Mouse (Mus musculus): ENCODE data around the gene Gm4981.
"Not testable (repeated sequence)": the region's sequence is repeated elsewhere in the genome, so short reads cannot be mapped to it uniquely, and the experiment has no call there.

GRCm38 (mm10) chr10:58221571-58221970 is 14.9 kb downstream of the Gm4981 start:
- not testable (repeated sequence) for TF ChIP-seq CTCF, EP300 (IDR thresholded peaks at IDR 0.05; ENCODE audit: low read depth)
